Mouse (Mus musculus) left cerebral cortex, postnatal 36 days (tissue): ENCODE data around the gene Lrba. TPM values are rescaled to one million over a fixed set of nuclear protein-coding genes. Genes with fewer than 3 reads are reported as not detected.

Experiments used
- DNase-seq, 2 experiments: peaks; one replicate each; pipeline ENCODE4 v3.0.0; 2021 to 2022; ENCODE audit warnings: low spot score in 2 of 2, mixed read lengths in 1 of 2
- intact Hi-C: fragments of 180-260 bp; cut with DNase I; formaldehyde crosslinking; loops from one replicate; pipeline ENCODE4 v1.15.1; 2025
- total RNA-seq, 2 experiments: library from RNA; stranded (reverse); gene quantifications; 2 replicates each; pipeline ENCODE4 v1.2.3; 2021

Gene Lrba
- total RNA-seq, 2 experiments from 2014 or later, result 26.9 to 33.0 TPM

DNA sequence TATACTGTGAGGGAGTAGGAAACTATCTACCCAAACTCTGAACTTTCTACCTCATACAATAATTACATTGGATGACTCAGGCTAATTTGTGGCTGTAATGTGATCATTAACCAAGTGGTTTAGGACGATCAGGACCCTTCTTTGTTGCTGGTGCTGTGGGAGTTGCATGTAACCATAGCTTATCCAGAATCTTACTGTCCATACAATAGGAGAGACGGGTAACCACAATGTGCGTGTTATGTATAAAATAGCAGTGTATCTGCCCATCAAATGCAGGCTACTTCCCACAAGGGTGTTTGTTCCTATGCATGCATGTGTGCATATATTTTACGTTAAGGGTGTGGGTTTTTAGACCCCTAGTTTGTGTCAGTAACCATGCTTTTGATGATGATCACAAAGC, 219.0 kb downstream of the Lrba start:
- no peak for DNase-seq
- intact Hi-C loops, result no loop called here

DNA sequence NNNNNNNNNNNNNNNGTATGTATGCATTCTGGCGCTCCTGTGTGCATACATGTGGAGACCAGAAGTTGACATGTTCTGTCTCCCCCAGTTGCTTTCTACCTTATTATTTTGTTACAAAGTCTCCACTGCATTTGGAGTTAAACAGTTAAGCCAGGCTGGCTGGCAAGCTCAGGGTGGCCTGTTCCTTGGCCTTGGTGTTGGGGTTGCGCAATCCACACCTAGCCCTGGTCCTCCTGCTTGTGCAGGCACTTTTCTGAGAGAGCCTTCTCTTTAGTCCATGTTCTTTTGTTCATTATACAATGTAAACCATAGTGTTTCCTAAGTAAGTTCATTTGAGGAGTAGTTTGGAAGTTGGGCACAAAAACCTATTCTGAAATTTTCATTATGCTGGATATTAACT, 226.7 kb downstream of the Lrba start:
- intact Hi-C loops, result no loop called here
- no peak for DNase-seq

DNA sequence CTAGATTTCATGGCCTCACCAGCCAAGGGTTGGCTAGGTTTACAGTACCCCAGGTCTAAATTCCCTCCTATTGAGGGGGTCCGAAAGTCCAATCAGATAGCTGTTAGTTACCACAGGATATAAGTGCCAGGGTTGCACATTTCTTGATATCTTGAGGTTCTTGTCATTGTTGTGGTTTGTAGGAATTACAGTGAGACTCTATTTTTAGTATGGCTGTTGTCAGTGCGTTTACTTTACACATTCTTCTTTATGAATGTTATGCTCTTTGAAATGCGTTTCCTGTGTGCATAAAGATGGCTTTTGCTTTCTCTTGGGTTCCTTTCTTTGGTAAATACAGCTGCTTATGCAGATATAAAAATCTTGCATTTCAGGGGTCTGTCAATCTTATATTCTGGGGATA, 237.1 kb downstream of the Lrba start:
- intact Hi-C loops, result no loop called here
- no peak for DNase-seq

DNA sequence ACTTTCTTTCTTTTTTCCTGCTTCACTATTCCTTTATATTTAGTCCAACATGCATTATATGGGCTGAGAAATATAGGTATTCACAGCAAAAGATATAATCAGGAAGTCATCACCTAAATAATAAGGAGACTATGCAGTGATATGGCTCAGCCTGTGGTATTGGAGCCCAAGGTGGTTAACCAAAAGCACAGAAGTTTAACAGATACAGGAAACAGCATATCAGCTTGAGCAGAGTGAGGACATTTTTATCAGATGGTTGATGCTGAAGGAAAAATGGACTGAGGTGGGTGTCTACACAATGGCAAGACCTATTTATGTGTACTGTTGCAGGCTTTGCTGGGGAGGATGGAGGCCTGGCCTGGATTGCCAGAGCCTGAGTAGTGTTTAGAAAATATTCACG, 265.5 kb downstream of the Lrba start:
- DNase-seq, result no peak
- intact Hi-C loops, result no loop called here

DNA sequence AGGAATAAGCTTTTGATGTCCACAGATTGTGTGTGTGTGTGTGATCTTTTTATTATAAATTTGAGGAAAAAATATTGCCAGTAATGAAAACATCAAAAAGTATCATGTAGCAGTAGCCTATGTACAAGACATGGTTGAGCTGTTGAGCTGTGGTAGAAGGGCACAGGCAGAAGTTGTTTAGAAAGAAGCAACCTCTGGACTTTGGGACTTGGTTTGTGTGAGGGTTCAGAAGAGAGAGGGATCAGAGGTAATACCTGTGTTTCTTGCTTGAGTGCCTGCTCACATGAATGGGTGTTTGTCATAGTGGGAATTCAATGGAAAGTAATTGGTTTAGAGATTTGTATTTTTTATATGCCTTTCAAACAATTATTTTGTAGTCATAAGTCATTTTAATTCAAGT, 276.1 kb downstream of the Lrba start:
- intact Hi-C loops, result no loop called here
- DNase-seq, result no peak

DNA sequence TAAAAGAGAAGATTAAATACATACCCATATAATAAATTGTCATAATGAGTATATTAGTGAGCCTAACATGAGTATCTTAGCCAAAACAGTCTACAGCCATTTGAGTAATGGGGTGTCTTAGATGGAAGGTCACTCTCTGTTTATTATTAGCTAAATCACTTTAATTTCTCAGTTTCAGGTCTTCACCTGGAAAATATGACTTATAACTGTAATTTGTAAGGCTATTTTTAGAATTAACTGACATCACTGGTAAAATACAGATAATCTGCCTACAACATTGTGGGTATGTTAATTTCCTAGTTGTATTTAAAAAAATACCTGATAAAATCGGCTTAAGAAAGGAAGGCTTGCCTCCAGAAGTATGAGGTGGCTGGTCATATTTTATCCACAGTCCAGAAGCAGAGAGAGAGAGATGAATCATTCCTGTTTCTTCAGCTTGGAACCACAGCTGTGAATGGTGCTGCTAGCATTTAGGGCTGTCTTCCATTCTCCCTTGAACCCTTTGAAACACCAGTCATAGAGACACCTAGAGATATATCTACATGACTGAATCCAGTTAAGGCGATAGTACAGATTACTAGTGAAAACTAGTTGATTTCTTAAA, 294.1 kb downstream of the Lrba start:
- intact Hi-C loops, result no loop called here
- no peak for DNase-seq

DNA sequence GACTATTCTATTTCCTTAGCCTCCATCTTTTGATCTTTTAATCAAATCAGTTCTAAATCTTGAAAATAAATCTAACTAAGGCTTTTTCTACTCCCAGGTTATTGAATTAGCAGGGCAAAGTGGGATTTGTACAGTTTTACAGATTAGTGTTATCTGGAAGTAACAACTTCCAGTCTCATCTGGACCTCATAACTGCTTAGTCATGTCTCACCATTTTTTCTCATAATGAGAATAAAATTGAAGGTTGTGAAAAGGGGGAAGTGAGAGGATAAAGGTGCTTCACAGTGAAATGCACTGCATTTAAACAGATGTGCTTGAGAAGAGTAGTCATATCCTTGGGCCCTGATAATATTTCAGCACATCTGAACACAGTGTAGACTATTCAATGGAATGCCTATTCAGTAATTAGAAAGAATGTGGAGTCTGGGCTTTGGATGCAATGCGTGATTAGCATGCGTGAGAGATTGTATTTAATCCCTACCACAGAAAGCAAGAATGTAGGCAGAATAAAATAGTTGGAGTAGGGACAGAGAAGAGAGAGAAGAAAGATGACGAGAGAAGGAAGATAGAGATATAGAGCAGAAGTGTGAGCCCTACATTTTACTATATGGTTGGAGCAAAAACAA, 298.5 kb downstream of the Lrba start:
- intact Hi-C loops, result no loop called here
- DNase-seq, result no peak

DNA sequence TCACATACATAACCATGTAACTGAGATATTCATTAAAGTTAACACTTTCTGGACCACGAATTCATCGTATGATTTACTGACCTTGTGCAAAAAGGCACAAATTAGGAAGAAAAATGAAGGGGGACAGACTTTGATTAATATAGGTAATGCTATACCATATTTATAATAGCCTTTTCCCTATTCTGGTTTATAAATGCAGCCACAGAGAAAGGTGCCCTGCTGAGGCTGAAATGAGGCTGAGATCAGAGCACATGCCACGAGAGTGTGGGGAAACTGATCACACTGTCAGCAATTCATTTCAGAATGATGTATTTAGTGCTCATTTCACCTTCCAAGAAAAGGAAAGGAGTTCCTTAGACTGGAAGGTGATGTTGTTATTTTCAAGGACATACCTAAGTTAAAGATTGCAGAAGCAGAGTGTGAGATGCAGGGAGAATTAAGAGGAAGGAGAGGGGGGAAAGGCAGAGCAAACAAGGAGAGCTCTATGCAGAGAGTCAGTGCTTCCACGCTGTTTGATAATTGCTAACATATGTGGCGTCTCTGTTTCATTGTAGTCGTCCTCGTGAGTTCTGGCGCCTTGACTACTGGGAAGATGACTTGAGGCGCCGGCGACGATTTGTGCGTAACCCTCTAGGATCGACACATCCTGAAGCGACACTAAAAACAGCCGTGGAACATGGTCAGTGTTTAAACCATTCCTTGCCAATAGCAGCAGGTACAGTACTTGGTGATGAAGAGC, 307.2 kb downstream of the Lrba start:
- DNase-seq, result no peak
- intact Hi-C loops, result no loop called here

DNA sequence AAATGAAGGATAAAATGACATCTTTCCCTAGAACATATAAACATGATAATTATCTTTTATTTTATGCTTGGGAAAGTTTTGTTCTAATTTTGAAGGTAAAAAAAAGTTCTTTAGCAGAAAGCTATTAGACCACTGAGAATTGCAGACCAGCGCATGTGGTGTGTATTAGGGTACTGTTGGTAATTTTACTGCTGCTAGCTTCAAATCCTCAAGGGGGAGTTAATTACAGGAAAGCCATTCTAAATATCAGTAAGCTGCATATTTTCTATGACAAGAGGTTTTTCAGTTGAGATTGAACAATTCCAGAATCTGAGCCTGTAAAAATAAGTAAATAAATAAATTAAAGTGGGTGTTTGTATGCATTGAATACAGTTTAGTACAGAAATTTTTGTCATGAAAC, 312.3 kb downstream of the Lrba start:
- no peak for DNase-seq
- intact Hi-C loops, result no loop called here

DNA sequence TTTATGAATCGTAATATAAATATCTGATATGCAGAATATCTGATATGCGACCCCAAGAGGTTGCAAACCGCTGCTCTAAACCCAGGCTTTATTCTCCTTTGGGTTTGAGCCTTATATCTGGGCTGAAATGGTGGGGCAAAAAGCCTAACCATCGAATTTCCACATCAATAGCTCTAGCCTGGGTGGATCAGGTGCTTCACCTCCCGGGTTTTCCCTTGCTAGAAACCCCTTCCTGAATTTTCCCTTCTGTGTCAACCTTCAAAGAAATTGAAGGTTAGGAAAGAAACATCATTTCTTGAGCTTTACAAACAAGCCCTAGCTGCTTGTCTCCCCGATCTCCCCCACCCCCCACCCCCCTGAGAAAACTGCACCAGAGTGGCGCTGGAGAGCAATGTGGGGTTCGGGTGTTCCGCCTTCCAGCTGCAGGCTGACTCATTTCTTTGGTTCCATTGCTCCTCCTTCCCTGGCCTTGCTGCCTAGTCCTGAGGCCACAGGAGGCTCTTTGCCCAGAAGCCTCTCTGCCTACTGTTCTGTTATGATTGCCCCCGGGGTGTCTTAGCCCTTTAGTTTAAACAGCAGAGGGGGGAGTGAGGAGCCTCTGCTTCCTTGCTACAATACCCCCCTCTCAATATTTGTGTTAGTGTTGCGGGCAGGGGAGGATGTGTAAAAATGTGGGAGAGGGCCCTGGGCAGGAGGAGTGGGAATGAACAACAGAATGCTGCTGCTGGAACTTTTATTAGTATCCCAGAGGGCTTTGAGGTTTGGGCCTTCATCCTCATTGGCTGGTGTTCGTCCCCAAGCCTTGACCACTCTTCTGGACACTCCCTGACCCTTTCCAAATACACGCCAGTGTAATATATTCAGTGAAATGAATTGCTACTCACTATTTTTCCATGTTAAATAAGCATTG, 314.4 kb downstream of the Lrba start:
- no peak for DNase-seq
- intact Hi-C loops, result no loop called here

DNA sequence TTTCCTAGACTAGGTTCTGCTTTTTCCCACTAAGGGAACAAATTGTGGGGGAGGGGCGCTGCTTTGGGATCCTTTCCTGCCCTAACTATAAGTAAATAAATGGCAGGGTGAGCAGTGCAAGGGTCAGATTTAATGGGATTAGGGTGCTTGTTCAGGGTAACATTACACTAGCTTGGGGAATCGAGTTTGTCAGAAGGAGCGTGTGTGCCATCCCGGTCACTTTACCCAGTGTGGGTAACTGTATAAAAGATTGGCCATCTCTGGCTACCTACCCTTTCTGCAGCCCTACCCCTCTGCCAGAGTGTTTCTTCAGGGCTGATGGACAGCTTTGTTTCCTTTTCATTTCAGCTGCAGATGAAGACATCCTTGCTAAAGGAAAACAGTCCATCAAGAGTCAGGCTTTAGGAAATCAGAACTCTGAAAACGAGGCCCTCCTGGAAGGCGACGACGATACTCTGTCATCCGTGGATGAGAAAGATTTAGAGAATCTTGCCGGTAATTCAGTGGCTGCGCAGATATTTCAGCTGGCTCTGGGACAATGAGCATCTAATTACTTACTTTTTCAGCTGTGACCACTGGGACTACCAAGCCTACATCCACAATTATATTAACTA, 315.2 kb downstream of the Lrba start:
- no peak for DNase-seq
- intact Hi-C loops, result no loop called here

DNA sequence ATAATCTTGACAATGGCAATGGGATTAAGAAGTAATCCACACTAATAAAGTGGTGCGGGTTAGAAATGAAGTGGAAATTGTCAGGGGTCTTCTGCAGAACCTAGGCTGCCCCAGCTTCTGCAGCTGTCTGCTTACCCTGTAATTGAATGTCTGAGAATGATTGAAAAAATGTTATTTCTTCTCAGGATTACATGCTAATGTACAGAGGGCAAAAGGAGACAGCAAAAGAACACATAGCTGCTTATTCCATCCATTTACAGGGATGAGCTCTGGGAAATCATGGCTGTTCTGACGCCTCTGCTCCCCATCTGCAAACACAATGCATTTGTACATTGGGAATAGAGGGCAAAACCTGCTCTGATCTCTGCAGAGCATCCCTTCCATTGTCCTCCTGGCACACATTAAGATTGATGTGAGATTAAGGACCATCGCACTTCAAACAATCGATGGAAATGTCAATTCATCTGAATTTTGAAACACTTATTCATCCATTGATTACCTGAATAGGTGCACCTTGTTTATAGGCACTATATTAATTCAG, 316.7 kb downstream of the Lrba start:
- intact Hi-C loops, result no loop called here

DNA sequence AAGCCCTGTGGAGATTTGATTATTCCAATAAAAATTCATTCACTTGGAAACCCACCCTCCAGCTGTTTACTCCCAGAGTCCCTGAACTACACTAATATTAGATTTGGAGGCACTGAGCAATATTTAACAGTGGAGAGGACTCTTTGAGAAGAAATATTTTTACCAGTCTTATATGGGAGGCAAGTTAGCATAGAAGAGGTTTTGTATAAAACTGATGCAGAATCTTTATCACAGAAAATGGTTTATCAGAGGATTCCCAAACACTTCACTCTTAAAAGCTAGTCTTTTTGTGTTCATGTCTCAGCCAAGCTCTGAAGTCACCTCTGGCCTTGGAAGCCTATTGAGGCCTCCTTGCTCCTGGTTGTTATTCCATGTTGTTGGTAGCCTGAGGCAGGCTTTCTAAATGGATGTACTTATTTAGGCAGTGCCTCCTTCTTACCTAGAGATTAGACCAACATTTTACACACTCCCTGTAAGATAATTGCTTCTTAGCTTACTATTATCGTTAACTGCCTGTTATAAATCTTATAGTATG, 317.4 kb downstream of the Lrba start:
- intact Hi-C loops, result no loop called here
- DNase-seq, result no peak

More for the DNA sequence above, 316.7 kb downstream of the Lrba start:
- no peak for DNase-seq

DNA sequence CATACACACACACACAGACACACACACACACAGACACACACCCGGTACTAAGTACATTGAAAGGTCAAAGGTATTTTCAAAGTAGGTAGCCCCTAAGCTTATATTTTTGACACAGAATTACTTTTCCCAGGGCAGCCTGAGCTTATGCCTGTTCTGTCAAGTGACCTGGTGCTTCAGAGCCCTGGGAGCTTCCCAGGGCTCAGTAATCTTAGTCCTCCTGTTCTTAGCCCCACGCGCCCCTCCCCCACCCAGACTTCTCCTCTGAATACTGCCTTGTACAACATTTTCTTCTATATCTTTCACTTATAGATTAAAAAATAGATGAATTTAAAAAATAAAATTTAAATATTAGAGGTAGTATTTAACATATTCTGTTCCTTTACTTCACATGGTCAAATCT, 320.3 kb downstream of the Lrba start:
- intact Hi-C loops, result no loop called here

DNA sequence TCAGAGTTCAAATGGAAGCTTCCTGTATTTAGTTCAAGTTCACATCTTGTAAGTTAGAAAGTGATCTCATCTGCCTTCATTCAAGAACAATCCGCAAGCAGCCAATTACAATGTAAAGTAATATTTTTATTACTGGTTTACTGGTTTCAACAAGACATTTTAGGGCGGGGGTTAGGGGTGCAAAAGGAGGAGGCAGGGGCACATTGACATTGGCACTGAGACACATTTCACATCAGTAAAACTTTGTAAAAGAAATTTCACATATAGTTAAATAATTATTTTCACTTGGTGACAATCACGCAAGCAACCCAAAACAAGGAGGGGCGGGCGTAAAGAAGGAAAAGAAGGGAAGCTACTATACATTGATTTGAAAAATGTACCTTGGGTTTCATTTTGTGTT, 321.5 kb downstream of the Lrba start:
- DNase-seq, result no peak
- intact Hi-C loops, result no loop called here

More for the DNA sequence above, 320.3 kb downstream of the Lrba start:
- DNase-seq, result no peak

DNA sequence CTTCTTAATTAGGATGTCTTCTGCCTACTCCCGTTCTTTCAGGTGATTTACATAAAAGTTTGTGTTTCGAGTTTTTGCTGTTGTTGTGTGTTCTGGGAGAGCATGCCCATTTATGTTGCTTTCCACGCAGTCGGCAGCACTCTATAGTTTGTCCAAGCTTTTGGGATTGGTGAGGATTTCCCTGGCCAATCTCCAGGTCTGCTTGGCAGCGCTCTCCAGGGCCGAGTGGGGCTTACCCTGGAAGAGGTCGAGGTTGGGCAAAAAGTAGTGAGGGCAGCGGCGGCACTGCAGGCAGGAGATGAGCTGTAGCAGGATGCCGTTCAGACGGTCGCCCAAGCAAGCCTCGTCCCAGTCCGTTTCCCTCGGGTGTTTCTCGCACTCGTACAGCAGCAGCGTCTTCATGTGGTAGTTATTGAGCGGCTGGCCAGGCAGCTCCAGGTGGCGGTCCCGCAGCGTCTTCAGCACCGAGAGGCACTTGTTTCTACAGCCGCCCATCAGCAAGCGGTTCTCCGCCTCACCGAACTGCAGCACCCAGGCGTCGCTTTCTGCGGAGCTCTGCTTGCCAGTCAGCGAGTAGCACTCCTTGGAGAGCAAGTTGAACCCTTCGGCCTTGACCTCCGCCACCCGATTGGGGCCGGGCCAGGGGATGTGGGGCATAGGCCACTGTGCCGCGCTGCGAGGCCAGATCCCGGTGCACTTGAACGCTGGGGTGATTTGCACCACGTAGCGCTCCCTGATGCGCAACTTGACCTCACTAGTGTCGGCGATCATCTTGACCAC, 322.2 kb downstream of the Lrba start:
- DNase-seq, result peak; percentile 30 to 38
- intact Hi-C loops, result no loop called here

DNA sequence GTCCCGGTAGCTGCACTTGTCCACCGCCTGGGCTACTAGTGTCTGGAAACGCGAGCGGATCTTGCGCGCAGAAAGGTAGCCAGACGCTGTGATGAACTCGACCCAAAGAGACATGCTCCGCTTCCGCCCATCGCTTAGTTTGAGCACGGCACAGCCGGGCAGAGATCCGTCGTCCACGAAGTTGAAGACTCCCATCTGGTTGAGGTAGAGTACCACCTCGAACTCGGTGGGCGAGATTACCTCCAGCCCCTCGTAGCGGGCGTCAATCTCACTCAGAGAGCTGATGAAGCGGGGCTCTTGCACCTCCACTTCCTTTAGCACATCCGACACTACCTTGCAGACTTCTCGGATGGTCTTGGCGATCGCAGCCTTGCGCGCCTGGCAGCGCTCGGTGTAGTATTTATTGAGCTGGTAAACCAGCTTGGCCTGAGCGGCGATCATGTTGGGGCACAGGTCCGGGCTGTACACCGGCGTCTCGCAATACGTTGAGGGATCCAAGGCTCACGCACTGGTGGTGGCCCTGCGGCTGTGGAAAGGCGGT, 322.8 kb downstream of the Lrba start:
- intact Hi-C loops, result no loop called here
- DNase-seq, result peak in 1 of 2 experiments; percentile 12
